Mouse (Mus musculus) kidney, postnatal 4 days (tissue): ENCODE measurements around the gene Ccdc34.
A peak's percentile ranks its signal among the peaks of the same experiment; 100 is the strongest.
"Not testable (repeated sequence)": the region's sequence is repeated elsewhere in the genome, so short reads cannot be mapped to it uniquely, and the experiment has no call there.

ENCODE experiments used
- DNase-seq, 2 experiments: peaks; one replicate each; pipeline ENCODE4 v3.0.0; 2021; ENCODE audit warnings: mixed read lengths in 2 of 2

The Ccdc34 gene

GRCm38 (mm10) chr2:110082975-110083374 lies 65.4 kb downstream of the Ccdc34 start:
- no peak for DNase-seq

DNA sequence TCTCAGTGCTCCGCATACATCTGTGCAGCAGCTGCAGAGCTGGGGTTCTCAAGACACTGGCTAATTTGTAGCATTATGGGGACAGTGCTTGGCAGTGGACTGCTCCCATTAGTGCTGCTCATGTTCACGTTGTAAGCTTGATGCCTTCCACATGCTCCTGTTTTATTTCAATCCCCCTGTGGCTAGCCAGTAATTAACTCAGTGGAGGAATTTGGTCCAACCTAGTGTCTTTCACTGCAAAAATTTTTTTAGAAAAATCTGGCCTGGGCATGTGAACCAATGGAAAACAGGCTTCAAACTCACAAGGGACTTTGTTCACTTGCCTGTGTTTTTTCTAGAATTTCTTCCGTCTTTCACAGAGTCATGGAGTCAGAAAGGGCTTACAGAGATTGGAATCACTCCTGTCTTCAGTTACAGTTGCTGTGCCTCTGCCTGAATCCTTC lies 68.1 kb downstream of the Ccdc34 start:
- DNase-seq: peak; percentile 49 to 58

GRCm38 (mm10) chr2:110114133-110114532 lies 96.5 kb downstream of the Ccdc34 start:
- DNase-seq: no peak

- DNase-seq: no peak
Measured at GRCm38 (mm10) chr2:110129396-110129795, 111.8 kb downstream of the Ccdc34 start.

DNA sequence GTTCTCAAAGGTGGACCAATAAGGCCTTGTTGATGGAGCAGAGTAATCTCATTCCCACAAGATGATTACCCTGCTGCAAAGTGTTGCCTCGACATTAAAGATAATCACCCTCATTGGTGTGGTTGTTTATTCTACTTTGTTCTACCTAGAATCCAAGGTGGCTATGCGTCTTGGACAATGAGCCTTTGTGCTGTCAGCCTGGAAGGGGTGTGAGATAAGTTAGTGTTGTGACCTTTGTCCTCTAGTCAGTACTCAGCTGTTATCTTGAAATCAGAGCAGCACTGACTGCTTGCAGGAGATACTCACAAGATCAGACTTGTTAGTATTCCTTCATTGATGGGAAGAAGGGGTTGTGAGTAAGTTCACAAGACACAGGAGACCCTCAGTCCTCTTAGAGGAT lies 114.0 kb downstream of the Ccdc34 start:
- DNase-seq: no peak

DNA sequence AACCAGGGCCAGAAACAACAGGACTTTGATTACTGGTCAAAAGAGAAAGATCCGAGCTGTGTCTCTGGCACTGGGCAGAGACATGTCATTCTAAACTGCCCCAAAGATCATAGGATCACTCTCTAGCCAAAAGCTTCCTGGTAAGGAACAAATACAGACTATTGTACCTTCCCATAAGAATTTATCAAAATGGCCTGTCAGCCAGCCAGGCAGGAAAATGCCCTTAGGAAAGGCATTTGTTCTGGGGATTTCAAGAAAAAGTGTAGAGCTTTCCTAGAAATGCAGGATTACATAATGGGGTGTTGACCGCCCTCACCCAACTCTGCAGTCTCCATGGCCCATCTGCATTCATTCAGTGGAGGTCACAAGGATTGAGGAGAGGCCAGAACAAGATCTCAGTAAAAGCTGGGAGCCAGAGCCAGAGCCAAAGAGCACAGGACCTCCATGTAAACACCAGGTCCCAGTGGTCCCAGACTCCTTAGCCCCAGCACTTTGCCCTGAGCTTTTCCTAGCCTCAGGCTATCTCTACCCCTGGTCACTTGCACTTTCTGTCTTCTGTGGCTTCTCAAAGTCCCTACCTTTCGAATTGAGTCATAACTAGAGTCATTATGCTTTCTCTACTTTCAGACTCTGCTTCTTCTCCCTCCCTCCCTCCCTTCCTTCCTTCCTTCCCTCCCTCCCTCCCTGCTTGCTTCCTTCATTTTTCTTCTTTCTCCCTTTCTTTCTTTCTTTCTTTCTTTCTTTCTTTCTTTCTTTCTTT lies 115.9 kb downstream of the Ccdc34 start:
- no peak for DNase-seq

- DNase-seq: peak in 1 of 2 experiments; percentile 12
Measured at GRCm38 (mm10) chr2:110134765-110135594, 117.4 kb downstream of the Ccdc34 start.

- peak in 1 of 2 experiments; percentile 7 for DNase-seq
Measured at GRCm38 (mm10) chr2:110137291-110137690, 119.7 kb downstream of the Ccdc34 start.

- no peak for DNase-seq
Measured at GRCm38 (mm10) chr2:110138096-110138495, 120.5 kb downstream of the Ccdc34 start.

DNA sequence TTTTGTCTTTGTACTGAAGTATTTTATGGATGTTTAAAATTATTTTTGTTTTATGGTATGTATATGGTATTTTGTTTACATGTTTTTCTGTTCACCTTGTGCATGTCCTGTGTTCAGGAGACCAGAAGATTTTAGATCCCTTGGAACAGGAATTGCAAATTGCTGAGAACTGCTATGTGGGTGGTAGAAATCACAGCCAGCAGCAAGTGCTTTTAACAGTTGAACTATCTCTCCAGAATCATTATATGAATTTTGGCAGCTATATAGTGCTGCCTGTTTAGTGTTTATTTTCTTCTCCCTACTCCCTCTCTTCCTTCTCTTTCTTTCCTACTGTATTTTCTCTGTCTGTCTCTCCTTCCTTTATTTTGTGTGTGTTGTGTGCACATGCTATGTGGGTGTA lies 130.4 kb downstream of the Ccdc34 start:
- DNase-seq: not testable (repeated sequence)

DNA sequence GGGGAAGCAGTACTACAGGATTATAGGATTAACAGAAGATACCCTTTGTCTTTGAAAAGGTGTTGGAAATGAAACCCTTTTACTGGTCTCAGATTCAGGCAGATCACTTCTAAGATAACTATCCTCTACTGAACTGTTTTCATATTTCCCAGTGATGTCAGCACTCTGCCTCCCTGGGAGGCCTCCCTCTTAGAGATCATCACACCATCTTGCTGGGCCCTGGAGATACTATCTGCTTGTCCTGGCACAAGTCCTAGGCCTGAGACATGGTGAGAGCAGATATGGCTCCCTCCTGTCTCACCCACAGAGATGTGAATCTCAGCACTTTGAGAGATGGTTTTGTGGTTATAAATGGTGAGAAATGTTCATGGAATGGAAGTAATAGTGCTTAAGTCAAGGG lies 131.6 kb downstream of the Ccdc34 start:
- no peak for DNase-seq

- no peak for DNase-seq
Measured at GRCm38 (mm10) chr2:110156321-110156720, 138.7 kb downstream of the Ccdc34 start.

DNA sequence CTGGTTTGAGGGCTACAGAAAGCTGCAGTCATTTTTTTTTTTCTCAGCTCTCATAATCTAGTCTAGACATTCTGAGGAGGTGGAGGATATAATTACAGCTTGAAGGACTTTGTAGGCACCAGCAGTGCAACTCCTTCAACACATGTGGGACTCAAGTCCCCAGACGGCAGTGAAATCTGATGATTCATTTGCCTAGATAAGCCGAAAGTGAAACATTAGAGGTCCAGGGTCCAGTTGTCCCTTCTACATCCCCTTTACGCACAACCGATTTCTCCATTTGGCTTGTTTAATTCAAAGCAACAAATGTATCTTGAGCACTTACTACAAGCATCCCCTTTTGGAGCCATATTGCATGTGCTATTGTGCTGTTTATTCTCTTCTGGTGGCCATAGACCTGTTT lies 147.4 kb downstream of the Ccdc34 start:
- no peak for DNase-seq

- no peak for DNase-seq
Measured at GRCm38 (mm10) chr2:110167694-110168093, 150.1 kb downstream of the Ccdc34 start.

DNA sequence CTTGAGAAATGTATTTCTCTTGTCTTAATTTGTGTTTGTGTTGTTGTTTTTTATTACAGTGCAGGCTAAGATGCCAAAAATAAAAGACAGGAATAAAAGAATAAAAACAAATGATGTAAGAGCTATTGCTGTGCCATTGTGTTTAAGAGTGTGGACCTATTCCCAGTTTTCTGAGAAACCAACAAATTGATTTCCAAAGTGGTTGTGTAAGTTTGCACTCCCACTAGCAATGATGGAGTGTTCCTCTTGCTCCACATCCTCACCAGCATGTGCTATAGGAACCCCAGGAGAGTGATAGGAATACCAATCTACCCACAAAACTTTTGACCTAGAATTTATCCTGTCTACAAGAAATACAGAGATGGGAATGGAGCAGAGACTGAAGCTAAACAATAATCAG lies 150.7 kb downstream of the Ccdc34 start:
- no peak for DNase-seq

DNA sequence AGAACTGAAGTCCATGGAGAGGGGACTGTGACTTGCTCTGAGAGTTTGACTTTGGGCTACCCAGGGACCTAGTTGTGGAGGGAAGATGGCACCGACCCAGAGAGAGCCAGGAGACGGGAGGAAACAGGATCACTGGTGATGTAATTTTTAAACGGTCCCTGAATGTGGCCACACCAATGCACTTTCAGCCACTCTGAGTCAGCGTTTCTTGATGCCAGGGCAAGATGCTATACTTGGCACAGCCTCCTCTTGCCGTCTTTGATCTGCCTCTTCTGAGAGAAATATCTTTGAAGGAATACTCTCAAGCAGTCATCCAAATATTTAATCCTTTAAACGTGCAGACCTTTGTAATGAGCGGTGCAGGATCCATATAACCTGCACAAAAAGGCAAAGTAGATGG lies 154.8 kb downstream of the Ccdc34 start:
- DNase-seq: no peak

DNA sequence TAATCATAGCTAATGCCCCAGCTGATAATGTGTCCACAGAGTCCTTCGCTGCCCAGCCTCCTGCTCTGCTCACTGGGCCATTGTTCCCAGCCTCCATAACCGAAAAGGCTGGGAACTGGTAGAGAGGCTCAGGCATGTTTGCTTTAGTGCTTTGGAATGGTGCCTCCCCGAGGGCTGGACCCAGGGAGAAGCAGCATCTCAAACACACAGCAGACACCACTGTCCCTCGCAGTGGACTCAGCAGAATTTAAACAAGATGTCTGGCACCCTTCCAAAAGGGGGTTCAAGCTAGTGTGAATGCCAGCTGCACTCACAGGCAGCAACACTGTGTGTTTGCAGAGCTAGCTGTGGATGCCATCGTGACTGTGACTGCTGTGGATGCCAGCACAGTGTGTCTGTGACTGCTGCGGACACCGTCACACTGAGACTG lies 156.2 kb downstream of the Ccdc34 start:
- peak; percentile 24 to 40 for DNase-seq

- DNase-seq: no peak
Measured at GRCm38 (mm10) chr2:110176761-110177400, 159.3 kb downstream of the Ccdc34 start.

DNA sequence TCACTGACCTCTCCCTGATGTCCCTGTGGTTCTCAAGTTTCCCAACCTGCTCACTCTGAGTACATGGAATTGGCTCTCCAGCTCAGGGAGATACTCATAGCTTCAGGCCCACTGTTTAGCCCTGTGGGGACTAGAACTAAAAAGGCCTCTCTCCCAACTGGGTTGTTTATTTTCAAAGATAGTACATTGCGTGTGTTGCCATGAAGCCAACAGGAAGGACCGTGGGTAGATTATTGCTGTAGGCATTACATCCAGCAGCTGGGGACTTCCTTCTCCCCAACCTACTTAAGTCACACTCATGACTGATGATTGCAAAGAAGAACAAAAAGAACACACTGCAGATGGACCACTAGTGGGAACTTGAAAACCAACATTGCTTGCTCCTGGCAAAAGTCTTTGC lies 159.8 kb downstream of the Ccdc34 start:
- DNase-seq: no peak

GRCm38 (mm10) chr2:110177879-110178278 lies 160.3 kb downstream of the Ccdc34 start:
- DNase-seq: peak; percentile 69 to 80

DNA sequence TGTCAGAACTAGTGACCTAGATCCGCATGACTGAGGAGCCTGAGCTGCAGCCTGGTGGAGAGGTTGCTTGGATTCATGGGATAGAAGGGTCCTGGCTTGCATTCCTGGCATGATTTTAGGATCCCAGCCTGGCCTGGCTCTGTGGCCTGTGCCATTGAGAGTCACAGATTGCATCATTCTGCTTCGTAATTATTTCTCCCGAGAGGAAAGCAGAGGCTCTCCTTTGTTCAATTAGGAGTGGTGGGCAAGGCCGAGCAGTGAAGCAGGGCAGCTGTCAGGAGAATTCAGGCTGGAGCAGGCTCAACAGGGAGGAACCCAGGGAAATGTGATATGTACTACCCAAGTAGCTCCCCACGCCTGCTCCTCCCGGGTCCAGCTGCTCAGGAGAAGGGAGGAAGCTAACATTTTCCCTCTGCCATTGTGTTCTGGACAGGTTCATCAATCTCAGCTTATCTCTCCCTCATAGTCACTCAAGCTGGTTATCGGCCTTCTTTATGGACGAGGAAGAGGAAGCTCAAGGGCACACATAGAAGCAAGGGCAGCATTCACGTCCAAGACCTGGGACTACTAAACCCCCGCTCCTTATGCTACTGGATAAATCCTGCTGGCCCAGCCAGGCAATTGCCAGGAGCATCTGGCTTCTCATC lies 162.2 kb downstream of the Ccdc34 start:
- DNase-seq: peak; percentile 67 to 81

DNA sequence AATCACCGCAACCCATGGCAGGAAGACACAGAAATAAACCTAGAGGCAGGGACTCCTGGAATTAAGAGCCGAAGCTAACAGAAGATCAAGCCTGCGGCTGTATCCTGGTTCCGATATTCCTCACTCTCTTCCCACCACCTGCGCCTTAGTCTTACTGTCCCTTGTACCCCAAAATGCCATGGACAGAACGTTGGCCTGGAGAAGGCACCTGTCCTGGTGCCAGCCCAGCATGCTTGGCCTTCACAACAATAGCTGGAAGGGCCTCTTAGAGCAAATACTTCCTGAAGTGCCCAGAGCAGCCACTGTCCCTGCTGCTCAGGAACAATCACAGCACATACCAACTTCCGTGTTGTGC lies 162.7 kb downstream of the Ccdc34 start:
- peak; percentile 21 to 45 for DNase-seq

GRCm38 (mm10) chr2:110181666-110182065 lies 164.0 kb downstream of the Ccdc34 start:
- no peak for DNase-seq
